Mouse (Mus musculus) skeletal muscle tissue, adult 2 months (tissue): Measurements from ENCODE around the gene Chp1.
"Not testable (repeated sequence)": the region's sequence is repeated elsewhere in the genome, so short reads cannot be mapped to it uniquely, and the experiment has no call there.

ENCODE experiments used
- DNase-seq: peaks from one replicate; pipeline ENCODE4 v3.0.0-alpha.2; 2012; ENCODE audit warnings: low read depth, low spot score

Gene Chp1

GRCm38 (mm10) chr2:119565284-119565683 is 17.8 kb downstream of the Chp1 start:
- no peak for DNase-seq

DNA sequence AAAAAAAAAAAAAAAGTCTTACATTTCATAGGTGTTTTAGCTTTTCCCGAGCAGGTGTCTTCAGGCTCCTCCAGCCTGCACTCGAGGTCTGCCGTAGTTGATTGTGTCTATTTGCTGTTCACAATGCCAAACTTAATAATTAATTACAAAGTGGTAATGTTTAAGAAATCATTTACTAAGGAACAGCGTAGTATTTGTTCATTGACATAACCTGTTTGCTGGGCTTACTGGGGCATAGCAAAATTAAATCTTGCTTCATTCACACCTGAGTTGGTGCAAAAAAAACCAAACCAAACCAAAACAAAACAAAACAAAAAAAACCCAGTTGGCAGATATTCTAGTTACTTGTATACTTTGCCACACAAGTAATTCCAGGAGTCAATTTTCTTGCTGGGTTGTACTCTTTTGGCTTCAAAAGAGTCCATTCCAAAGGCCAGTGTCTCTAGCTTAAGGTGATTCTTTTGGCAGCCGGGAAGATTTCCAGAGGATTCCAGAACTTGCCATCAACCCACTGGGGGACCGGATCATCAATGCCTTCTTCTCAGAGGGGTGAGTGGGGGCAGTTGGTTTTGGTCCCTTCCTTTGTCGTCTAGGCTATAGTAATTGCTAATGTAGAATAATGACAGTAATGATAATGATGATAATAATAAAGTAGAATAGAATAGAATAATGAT is 18.8 kb downstream of the Chp1 start:
- no peak for DNase-seq

GRCm38 (mm10) chr2:119572471-119572870 is 25.0 kb downstream of the Chp1 start:
- DNase-seq: no peak

DNA sequence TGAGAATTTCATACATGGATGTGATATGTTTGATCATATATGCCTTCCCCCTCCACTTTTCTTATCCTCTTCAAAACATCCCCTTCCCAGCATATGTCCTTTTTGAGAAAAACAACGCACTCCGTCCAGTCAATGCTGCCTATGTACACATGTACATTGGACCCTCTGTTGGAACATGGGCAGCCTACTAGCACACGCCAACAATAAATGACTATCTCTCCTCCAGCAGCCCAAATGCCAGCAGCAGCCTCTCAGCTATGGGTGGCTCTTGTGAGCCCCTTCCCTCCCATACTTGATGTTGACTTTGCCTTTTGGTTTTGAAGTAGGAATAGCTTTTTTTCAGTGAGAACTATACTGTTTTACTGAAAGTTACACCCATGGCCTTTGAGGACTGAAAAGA is 34.1 kb downstream of the Chp1 start:
- no peak for DNase-seq

GRCm38 (mm10) chr2:119583439-119583838 is 35.9 kb downstream of the Chp1 start:
- DNase-seq: no peak

DNA sequence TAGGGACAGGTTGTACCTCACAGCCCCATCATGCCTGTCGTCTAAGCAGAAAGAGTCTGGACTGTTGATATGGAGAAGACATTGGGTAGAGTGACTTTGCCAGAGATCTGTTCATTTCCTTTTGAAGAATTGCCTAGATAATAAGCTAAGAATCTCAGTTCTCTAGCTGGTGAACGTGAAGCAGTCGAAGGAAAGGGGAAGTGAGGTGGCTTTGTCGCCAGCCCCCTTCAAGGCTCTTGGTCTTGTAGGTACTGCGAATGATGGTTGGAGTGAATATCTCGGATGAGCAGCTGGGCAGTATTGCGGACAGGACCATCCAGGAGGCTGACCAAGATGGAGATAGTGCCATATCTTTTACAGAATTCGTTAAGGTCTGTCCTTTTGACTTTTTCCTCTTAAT is 36.8 kb downstream of the Chp1 start:
- no peak for DNase-seq

DNA sequence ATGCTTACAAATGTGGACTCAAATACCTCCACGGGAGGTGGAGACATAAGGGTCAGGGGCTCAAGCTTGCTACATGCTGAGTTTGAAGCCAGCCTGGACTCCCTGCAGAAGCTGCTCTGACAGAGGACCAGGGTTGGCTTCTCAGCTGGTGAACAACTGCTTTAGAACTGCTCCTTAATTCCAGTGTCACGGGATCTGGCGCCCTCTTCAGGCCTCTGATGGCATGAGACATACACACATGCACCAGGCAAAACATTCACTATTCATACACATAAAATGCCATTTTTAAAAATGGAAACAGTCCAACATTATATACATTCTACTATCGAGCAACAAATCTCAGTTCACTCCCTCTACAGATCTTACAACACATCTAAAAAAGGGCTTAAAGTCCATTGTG is 39.9 kb downstream of the Chp1 start:
- DNase-seq: peak; percentile 40

GRCm38 (mm10) chr2:119591247-119591646 is 43.8 kb downstream of the Chp1 start:
- DNase-seq: no peak

DNA sequence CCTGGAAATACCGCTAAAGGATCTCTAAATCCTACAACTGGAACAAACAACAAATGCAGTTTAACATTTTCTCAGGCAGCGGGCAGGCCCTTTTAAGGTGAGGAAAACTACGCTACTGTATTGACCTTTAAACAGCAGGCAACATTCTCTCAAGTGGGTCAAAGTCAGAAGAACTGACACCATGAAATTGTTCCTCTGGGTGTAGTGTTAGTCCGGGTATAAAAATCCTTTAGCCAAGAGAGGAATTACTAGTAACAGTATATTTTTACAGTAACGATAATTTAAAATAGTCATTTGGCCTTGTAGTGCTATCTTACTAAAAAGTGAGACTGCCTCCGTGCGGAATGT is 46.2 kb downstream of the Chp1 start:
- no peak for DNase-seq

DNA sequence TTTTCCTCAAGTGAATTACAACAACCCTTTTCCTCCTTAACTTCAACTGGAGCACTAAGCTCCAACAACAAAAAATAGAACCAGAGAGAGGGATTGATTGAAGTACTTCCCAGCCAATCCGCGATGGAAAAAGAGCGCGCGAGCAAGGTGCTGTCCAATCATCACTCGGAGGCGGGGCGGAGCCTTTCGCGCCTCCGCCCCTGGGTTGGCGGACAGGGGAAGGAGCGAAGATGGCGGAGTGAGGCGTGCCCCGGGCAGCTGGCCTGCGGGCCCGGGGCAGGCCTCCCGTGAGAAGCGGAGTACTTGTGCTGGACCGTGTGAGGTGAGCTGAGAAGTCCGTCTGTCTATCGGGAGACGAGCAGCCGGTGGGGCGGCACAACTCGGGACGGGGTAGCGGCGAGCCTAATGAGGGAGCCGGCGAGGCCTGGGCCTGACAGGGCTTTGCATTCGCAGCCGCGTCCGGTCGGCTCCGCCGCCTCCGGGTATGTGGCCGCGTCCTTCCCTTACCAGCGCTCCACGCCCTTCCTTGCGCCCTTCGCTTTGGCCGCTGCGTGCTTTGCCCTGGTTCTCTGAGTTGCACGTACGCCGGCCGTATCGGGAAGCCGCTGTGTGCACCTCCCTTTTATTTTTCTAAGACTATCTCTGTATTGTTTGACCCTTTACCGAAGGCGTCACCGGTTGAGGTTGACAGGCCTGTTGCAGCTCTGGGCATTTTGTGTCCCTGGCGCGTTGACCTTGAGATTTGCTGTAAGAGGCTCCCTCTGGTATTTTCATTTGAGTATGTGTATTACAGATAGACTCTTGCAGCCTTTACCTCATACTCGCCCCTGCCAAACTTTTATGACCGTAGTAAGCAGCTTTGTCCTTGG is 46.9 kb downstream of the Chp1 start:
- DNase-seq: peak; percentile 97

DNA sequence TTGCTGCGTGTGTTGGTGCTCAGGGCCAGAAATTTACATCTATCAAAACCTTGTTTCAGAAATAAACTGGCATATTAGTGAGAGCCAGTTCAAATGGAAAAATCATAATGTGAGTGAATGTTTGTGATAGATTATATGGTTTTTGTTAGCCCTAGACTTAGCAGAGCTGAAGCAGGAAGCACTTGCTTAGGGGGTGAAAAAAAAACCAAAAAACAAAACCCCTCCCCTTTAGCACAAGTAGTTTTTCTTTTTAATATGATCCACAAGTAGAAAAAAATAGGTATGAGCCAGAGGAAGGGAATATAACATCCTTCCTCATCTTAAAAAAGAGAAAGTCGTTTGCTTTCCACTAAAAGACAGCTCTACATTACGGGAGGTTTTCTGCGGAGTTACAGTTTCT is 47.8 kb downstream of the Chp1 start:
- no peak for DNase-seq

GRCm38 (mm10) chr2:119596781-119597330 is 49.4 kb downstream of the Chp1 start:
- no peak for DNase-seq

GRCm38 (mm10) chr2:119601027-119601426 is 53.5 kb downstream of the Chp1 start:
- DNase-seq: no peak

DNA sequence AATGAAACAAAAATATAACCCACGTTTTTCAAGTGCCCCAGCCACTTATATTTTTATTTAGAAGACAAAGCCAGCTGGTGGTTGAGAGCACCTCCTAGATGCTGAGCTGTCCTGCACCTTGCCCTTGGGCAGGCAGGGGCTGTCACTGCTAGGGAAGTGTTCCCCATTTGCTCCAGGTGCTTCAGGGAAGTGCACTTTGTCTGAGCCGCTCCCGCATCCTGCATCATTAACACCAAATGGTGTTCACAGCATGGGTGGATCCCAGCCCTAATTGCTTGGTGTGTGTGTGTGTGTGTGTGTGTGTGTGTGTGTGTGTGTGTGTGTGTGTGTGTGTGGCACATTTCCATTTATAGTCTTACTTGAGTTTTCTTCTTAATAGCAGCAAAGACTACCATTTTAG is 54.1 kb downstream of the Chp1 start:
- DNase-seq: not testable (repeated sequence)

DNA sequence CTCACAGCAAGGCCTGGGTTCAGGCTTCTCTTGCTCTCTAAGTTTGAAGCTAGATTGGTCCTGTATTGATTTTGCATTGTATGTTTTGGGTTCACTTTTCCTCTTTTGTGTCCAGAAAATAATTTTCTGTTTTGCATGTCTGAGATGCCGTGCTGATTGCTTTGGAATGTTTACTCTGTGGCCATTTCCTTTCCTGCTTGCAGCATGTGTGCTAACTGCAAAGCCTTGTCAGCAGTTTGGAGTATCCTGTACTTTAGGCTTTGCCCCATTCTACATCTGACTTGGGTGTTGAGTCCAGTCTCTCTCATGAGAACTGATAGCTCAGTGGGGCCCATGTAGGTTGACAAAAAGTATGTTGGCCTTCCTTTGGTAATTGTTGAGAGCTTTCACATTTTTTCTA is 55.0 kb downstream of the Chp1 start:
- DNase-seq: no peak

GRCm38 (mm10) chr2:119603909-119604308 is 56.4 kb downstream of the Chp1 start:
- no peak for DNase-seq

DNA sequence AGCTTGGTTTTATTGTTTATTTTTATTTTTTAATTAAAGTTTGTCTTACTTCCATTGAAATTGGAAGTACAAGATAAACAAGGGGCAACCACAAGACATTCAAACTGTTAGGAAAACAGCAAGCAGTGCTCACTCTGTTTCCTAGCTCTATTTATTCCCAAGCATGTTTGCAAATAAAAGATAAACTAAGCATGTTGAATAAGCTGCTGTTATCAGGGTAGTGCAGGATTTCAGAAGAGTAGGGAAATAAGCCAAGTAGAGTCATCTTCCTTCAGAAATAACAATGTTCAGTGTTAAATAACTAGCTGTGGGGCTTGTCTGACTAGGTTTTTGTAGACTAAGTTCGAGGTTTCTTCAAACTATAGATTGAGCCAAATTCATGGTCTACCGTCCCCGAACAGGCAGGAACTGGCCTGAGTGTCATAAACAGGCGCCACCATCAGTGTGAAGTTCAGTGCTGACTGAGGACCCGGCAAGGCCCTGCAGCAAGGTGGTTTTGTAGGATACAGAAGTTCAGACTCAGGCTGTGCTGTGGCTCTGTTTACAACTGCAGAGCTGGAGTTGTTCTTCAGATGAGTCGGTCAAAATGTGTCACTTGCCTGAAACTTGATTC is 58.0 kb downstream of the Chp1 start:
- DNase-seq: no peak

DNA sequence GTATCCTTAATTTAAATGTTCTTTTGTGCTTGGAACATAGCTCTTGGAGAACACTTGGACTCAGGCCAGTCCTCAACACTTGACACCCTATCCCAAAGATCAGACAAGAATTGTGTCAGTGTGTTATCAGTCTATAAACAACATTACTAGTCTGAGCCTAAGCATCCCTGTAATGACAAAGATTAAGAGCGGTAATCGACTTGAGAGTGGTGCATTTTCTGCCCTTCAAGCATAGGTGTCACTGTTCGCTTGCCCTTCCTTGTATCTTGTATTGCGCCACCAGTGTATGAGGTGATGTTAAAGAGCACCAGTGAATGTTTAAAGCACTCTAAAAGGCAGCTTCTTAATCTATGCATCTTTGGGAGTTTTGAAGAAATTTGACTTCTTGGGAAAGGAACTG is 59.5 kb downstream of the Chp1 start:
- DNase-seq: no peak

DNA sequence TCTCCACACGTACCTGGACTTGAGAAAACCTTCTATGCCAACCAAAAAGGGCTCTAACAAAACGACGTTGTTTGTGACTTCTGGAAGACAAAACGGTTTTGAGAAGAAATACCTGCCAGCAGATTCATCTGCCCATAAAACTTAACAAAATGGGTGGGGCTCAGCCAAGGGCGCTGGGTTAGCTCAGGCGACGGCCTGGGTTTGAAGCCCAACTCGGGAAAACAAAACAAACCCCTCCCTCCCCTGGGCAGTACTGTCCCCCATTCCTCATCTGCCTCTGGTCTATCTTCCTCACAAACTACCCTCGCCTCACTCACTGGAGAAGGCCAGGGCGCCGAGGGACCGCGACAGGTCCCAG is 70.3 kb downstream of the Chp1 start:
- DNase-seq: no peak

- peak; percentile 92 for DNase-seq
Measured at GRCm38 (mm10) chr2:119618199-119618982, 70.9 kb downstream of the Chp1 start, which contains the start of the genes Nusap1 and Oip5. Gene Nusap1, plus strand, starts transcription at chr2:119618298. Gene Oip5, minus strand, starts transcription at chr2:119618469.

DNA sequence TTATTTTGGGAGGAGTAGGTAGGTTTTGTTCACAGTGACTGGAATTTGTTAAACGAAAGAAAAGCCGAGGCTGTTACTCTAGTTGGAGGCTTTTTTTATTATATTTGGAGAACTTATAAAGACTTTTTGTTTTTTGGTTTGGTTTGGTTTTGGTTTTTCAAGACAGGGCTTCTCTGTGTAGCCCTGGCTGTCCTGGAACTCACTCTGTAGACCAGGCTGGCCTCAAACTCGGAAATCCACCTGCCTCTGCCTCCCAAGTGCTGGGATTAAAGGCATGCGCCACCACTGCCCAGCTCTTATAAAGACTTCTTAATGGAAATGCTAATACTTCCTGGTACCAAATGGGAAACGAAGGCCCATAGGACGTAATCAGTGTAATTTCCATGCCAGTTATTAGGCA is 71.5 kb downstream of the Chp1 start:
- DNase-seq: not testable (repeated sequence)

DNA sequence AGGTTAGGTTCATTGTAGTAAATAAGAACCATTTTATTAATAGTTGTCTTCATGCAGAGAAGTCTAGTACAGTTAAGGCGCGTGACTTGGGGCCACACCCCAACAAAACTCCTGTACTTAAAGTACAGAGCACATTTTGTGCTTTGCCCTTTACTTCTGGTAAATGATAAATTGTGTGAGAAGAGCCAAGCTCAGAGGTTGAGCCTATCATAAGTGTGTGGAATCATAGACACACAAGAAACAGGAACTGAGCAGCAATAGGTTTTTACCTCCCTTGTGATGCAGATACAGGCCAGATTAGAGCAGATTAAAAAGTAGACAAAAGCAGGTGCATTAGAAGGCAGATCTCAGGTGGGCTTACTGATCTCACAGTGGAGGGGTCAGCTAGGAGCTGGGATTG is 73.8 kb downstream of the Chp1 start:
- DNase-seq: no peak
